Mouse (Mus musculus): ENCODE data around the gene Ankrd55.

Ankrd55 gene

DNA sequence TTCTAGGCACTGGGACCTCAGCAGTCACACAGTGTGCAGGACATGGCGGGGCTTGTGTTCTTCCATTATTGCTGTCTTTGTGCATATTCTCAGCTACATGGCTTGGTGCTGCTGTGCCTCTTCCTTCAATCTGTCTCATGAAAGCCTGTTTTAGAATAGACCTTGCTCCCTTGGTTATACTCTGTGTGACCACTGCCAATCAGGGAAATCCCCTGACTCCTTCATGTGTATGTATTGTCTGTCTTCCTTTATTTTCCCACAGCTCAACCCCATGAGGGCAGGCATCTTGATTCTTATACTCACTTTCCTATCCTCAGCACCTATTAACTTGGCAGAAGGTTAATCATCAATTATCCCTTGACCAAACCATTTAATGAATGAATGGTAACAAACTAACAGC, 60.0 kb downstream of the Ankrd55 start:
- TF ChIP-seq CTCF (conservative IDR thresholded peaks at IDR 0.05; ENCODE audit: low read length) (no peak), NANOG (IDR thresholded peaks at IDR 0.05; ENCODE audit: borderline replicate concordance, low read length) (no peak), POU5F1 (IDR thresholded peaks at IDR 0.05; ENCODE audit: borderline replicate concordance, low read length) (no peak)
- H3K4me1 ChIP-seq (replicated peaks; ENCODE audit: low read depth, low read length): peaks cover 32% of the 10 kb centered on the region
- no peak overlapping the region for H3K4me3 ChIP-seq (replicated peaks; ENCODE audit: low read length)
- H3K36me3 ChIP-seq (ENCODE audit: insufficient read depth, low read length): no peaks in the 10 kb centered on the region
- no peaks in the 10 kb centered on the region for H3K27me3 ChIP-seq (ENCODE audit: insufficient read depth, low read length)
- H3K9me3 ChIP-seq (ENCODE audit: low read length): peaks cover 36% of the 10 kb centered on the region

DNA sequence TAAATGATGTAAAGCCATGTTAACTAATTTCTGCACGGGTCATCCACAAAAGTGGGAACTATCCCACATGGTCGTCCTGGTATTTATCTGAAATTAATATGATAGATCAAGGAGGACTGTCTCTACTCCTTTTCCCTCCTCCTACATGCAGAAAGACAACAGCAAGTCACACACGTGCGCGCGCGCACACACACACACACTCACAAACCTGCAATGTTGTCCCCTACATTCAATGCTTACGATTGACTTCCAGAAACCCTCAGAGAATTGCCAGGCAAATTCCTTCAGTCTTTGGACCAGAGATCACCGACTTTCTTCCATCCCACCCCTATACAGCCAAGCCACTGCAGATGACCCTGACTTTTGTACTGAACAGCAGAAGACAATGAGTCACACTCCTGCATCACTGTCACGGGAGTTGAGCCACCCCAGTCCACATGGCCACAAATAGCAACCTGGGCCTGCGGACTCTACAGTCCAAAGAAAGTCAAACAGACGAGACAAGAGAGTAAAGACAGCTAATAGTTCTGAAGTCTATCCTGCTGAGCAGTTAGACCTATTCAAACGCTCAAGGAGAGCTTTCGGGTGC, 60.7 kb downstream of the Ankrd55 start:
- no peak overlapping the region for H3K4me3 ChIP-seq (replicated peaks; ENCODE audit: low read length)
- peaks cover 36% of the 10 kb centered on the region for H3K9me3 ChIP-seq (ENCODE audit: low read length)
- H3K4me1 ChIP-seq (replicated peaks; ENCODE audit: low read depth, low read length): peaks cover 36% of the 10 kb centered on the region
- no peak for TF ChIP-seq NANOG (IDR thresholded peaks at IDR 0.05; ENCODE audit: borderline replicate concordance, low read length)
- no peaks in the 10 kb centered on the region for H3K27me3 ChIP-seq (ENCODE audit: insufficient read depth, low read length)
- no peaks in the 10 kb centered on the region for H3K36me3 ChIP-seq (ENCODE audit: insufficient read depth, low read length)

GRCm38 (mm10) chr13:112349500-112349899, 61.2 kb downstream of the Ankrd55 start:
- TF ChIP-seq POU5F1 (IDR thresholded peaks at IDR 0.05; ENCODE audit: borderline replicate concordance, low read length) (no peak), CTCF (conservative IDR thresholded peaks at IDR 0.05; ENCODE audit: low read length) (no peak), NANOG (IDR thresholded peaks at IDR 0.05; ENCODE audit: borderline replicate concordance, low read length) (no peak)

DNA sequence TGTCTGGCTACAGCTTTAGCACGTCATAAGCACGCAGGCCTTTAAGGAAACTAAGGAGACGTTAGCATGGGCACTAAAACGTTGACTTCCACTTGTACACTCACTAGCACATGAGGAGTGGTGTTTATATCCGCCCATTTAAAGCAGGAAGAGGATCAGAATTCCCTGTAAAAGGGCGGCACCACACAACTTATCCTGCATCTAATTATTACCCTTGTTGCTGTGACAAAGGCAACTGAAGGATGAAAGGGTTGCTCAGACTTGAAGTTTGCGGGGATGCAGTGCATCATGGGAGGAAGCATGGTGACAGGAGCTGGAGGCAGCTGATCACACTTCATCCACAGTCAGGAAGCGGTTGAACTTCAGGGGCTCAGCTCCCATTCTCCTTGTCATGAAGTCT, 63.7 kb downstream of the Ankrd55 start:
- no peaks in the 10 kb centered on the region for H3K27me3 ChIP-seq (ENCODE audit: insufficient read depth, low read length)
- TF ChIP-seq NANOG (IDR thresholded peaks at IDR 0.05; ENCODE audit: borderline replicate concordance, low read length) (no peak), CTCF (conservative IDR thresholded peaks at IDR 0.05; ENCODE audit: low read length) (no peak), POU5F1 (IDR thresholded peaks at IDR 0.05; ENCODE audit: borderline replicate concordance, low read length) (no peak)
- no peaks in the 10 kb centered on the region for H3K36me3 ChIP-seq (ENCODE audit: insufficient read depth, low read length)

More at GRCm38 (mm10) chr13:112349500-112349899, 61.2 kb downstream of the Ankrd55 start:
- no peaks in the 10 kb centered on the region for H3K27me3 ChIP-seq (ENCODE audit: insufficient read depth, low read length)
- H3K4me1 ChIP-seq (replicated peaks; ENCODE audit: low read depth, low read length): peaks cover 41% of the 10 kb centered on the region
- H3K36me3 ChIP-seq (ENCODE audit: insufficient read depth, low read length): no peaks in the 10 kb centered on the region
- H3K4me3 ChIP-seq (replicated peaks; ENCODE audit: low read length): no peak overlapping the region
- H3K9me3 ChIP-seq (ENCODE audit: low read length): peaks cover 36% of the 10 kb centered on the region

GRCm38 (mm10) chr13:112354109-112354867, 66.0 kb downstream of the Ankrd55 start:
- no peaks in the 10 kb centered on the region for H3K27me3 ChIP-seq (ENCODE audit: insufficient read depth, low read length)
- peak overlapping the region; percentile 37 for H3K4me3 ChIP-seq (replicated peaks; ENCODE audit: low read length)
- H3K36me3 ChIP-seq (ENCODE audit: insufficient read depth, low read length): no peaks in the 10 kb centered on the region
- peaks cover 45% of the 10 kb centered on the region for H3K4me1 ChIP-seq (replicated peaks; ENCODE audit: low read depth, low read length)
- TF ChIP-seq CTCF (conservative IDR thresholded peaks at IDR 0.05; ENCODE audit: low read length): no peak
- TF ChIP-seq NANOG (IDR thresholded peaks at IDR 0.05; ENCODE audit: borderline replicate concordance, low read length): no peak
- TF ChIP-seq POU5F1 (IDR thresholded peaks at IDR 0.05; ENCODE audit: borderline replicate concordance, low read length): no peak
- H3K9me3 ChIP-seq (ENCODE audit: low read length): peaks cover 15% of the 10 kb centered on the region

More for the DNA sequence above, 63.7 kb downstream of the Ankrd55 start:
- peaks cover 45% of the 10 kb centered on the region for H3K4me1 ChIP-seq (replicated peaks; ENCODE audit: low read depth, low read length)
- peak overlapping the region; percentile 24; the same call in 1 of the 2 replicates for H3K4me3 ChIP-seq (replicated peaks; ENCODE audit: low read length)
- H3K9me3 ChIP-seq (ENCODE audit: low read length): peaks cover 36% of the 10 kb centered on the region

GRCm38 (mm10) chr13:112354958-112355357, 66.7 kb downstream of the Ankrd55 start:
- TF ChIP-seq CTCF (conservative IDR thresholded peaks at IDR 0.05; ENCODE audit: low read length) (no peak), POU5F1 (IDR thresholded peaks at IDR 0.05; ENCODE audit: borderline replicate concordance, low read length) (no peak), NANOG (IDR thresholded peaks at IDR 0.05; ENCODE audit: borderline replicate concordance, low read length) (no peak)
- Histone ChIP-seq H3K4me3 (replicated peaks; ENCODE audit: low read length) (peak overlapping the region; percentile 37; the same call in 1 of the 2 replicates), H3K36me3 (ENCODE audit: insufficient read depth, low read length) (no peaks in the 10 kb centered on the region)

DNA sequence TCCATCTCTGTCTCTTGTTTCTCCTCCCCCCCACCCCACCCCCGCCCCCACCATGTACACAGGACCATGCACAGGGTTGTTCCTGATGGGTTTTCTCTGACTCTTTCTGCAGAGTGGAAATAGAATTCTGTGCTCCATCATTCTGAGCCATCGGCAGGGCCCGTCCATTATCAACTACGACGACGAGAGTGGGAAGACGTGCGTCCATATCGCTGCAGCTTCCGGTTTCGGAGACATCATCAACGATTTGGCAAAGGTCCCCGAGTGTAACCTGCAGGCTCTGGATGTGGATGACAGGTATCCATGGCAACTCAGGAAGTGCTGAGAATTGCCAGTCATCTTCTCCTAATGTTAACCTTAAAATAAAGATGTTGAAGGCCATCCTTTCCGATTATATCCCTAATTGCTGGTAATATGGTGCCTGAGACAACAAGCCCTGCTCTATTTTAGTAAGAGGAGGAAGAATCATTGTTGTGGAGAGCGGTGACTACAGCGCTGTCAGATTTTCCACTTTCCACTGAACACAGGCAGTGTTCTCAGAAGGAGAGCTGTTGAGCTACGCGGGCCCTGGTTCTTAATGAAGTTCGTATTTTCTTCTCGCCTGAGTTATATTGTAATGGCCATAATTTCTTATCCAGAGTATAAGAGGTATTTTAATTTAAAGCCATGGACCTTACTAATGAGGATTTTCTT, 67.7 kb downstream of the Ankrd55 start:
- TF ChIP-seq CTCF (conservative IDR thresholded peaks at IDR 0.05; ENCODE audit: low read length) (no peak), POU5F1 (IDR thresholded peaks at IDR 0.05; ENCODE audit: borderline replicate concordance, low read length) (no peak), NANOG (IDR thresholded peaks at IDR 0.05; ENCODE audit: borderline replicate concordance, low read length) (no peak)
- Histone ChIP-seq H3K36me3 (ENCODE audit: insufficient read depth, low read length) (no peaks in the 10 kb centered on the region), H3K9me3 (ENCODE audit: low read length) (peaks cover 4% of the 10 kb centered on the region), H3K4me3 (replicated peaks; ENCODE audit: low read length) (no peak overlapping the region), H3K27me3 (ENCODE audit: insufficient read depth, low read length) (no peaks in the 10 kb centered on the region), H3K4me1 (replicated peaks; ENCODE audit: low read depth, low read length) (peaks cover 53% of the 10 kb centered on the region)

More at GRCm38 (mm10) chr13:112354958-112355357, 66.7 kb downstream of the Ankrd55 start:
- Histone ChIP-seq H3K27me3 (ENCODE audit: insufficient read depth, low read length) (no peaks in the 10 kb centered on the region), H3K4me1 (replicated peaks; ENCODE audit: low read depth, low read length) (peaks cover 46% of the 10 kb centered on the region), H3K9me3 (ENCODE audit: low read length) (peaks cover 9% of the 10 kb centered on the region)

GRCm38 (mm10) chr13:112361575-112361974, 73.3 kb downstream of the Ankrd55 start:
- no peaks in the 10 kb centered on the region for H3K36me3 ChIP-seq (ENCODE audit: insufficient read depth, low read length)
- H3K4me1 ChIP-seq (replicated peaks; ENCODE audit: low read depth, low read length): peaks cover 42% of the 10 kb centered on the region
- no peaks in the 10 kb centered on the region for H3K27me3 ChIP-seq (ENCODE audit: insufficient read depth, low read length)
- H3K9me3 ChIP-seq (ENCODE audit: low read length): no peaks in the 10 kb centered on the region
- TF ChIP-seq POU5F1 (IDR thresholded peaks at IDR 0.05; ENCODE audit: borderline replicate concordance, low read length) (no peak), NANOG (IDR thresholded peaks at IDR 0.05; ENCODE audit: borderline replicate concordance, low read length) (no peak), CTCF (conservative IDR thresholded peaks at IDR 0.05; ENCODE audit: low read length) (no peak)
- H3K4me3 ChIP-seq (replicated peaks; ENCODE audit: low read length): no peak overlapping the region

All from E14TG2a.4 (cell line).